Mouse (Mus musculus): ENCODE data around the gene Ppp2ca. TPM values are rescaled to one million over a fixed set of nuclear protein-coding genes. Genes with fewer than 3 reads are reported as not detected.
"Not testable (repeated sequence)": the region's sequence is repeated elsewhere in the genome, so short reads cannot be mapped to it uniquely, and the experiment has no call there.

The Ppp2ca gene
- polyA plus RNA-seq, 1 experiment from 2014 or later, result 47.9 TPM

GRCm38 (mm10) chr11:52127760-52128159 lies 29.3 kb downstream of the Ppp2ca start:
- no peak for ATAC-seq
- Histone ChIP-seq H3K4me1 (replicated peaks; ENCODE audit: control insufficient read depth, insufficient read depth, low read length) (no peaks in the 10 kb centered on the region), H3K4me2 (replicated peaks; ENCODE audit: low read depth) (no peak overlapping the region), H3K9ac (ENCODE audit: low read depth, low read length) (no peak overlapping the region), H3K4me3 (ENCODE audit: low read depth, low read length) (no peak overlapping the region), H3K27me3 (replicated peaks; ENCODE audit: control insufficient read depth, insufficient read depth, low read length) (no peaks in the 10 kb centered on the region), H3K27ac (ENCODE audit: low read depth, low read length) (no peak overlapping the region), H3K9me3 (ENCODE audit: control insufficient read depth) (no peaks in the 10 kb centered on the region), H3K36me3 (ENCODE audit: control insufficient read depth, insufficient read depth) (peaks cover 20% of the 10 kb centered on the region)
- 67% methylated on average over 5 of the region's 5 CpGs for WGBS
- no peak for TF ChIP-seq CTCF (IDR thresholded peaks at IDR 0.05; ENCODE audit: low read depth)

- WGBS, result 67% methylated on average over 5 of the region's 5 CpGs
- ATAC-seq, result no peak
Measured at GRCm38 (mm10) chr11:52128316-52129061, 30.0 kb downstream of the Ppp2ca start.

DNA sequence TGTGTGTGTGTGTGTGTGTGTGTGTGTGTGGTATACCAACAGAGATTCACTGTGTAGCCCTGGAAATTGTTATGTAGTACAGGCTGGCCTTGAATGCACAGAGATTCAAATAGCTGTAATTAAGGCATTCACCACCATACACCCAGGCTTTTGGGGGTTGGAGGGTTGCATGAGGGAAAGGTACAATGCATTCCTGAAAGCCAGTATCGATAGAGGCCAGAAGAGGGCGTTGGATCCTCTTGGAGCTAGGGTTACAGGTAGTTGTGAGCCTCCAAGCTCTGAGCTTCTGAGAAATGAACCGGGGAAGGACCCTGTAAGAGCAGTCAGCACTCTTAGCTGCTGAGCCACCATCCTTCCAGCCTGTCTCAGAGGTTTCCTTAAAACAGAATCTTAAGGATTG lies 30.7 kb downstream of the Ppp2ca start:
- Histone ChIP-seq H3K36me3 (ENCODE audit: control insufficient read depth, insufficient read depth) (peaks cover 9% of the 10 kb centered on the region), H3K4me2 (replicated peaks; ENCODE audit: low read depth) (no peak overlapping the region), H3K27ac (ENCODE audit: low read depth, low read length) (no peak overlapping the region), H3K4me1 (replicated peaks; ENCODE audit: control insufficient read depth, insufficient read depth, low read length) (no peaks in the 10 kb centered on the region), H3K9me3 (ENCODE audit: control insufficient read depth) (0 out of 2 replicates have a peak, but pooled peaks cover under 1% of the 10 kb centered on the region), H3K27me3 (replicated peaks; ENCODE audit: control insufficient read depth, insufficient read depth, low read length) (no peaks in the 10 kb centered on the region), H3K4me3 (ENCODE audit: low read depth, low read length) (no peak overlapping the region), H3K9ac (ENCODE audit: low read depth, low read length) (no peak overlapping the region)
- peak; percentile 45 for TF ChIP-seq CTCF (IDR thresholded peaks at IDR 0.05; ENCODE audit: low read depth)
- 26% methylated on average over 3 of the region's 3 CpGs for WGBS
- 0 out of 2 replicates have a peak, but pooled peaks have one; percentile 11 for ATAC-seq

More at GRCm38 (mm10) chr11:52128316-52129061, 30.0 kb downstream of the Ppp2ca start:
- no peaks in the 10 kb centered on the region for H3K4me1 ChIP-seq (replicated peaks; ENCODE audit: control insufficient read depth, insufficient read depth, low read length)
- no peak for TF ChIP-seq CTCF (IDR thresholded peaks at IDR 0.05; ENCODE audit: low read depth)
- H3K4me2 ChIP-seq (replicated peaks; ENCODE audit: low read depth), result no peak overlapping the region
- H3K27ac ChIP-seq (ENCODE audit: low read depth, low read length), result no peak overlapping the region
- peaks cover 15% of the 10 kb centered on the region for H3K36me3 ChIP-seq (ENCODE audit: control insufficient read depth, insufficient read depth)
- H3K9me3 ChIP-seq (ENCODE audit: control insufficient read depth), result no peaks in the 10 kb centered on the region
- H3K9ac ChIP-seq (ENCODE audit: low read depth, low read length), result no peak overlapping the region
- H3K4me3 ChIP-seq (ENCODE audit: low read depth, low read length), result no peak overlapping the region
- H3K27me3 ChIP-seq (replicated peaks; ENCODE audit: control insufficient read depth, insufficient read depth, low read length), result no peaks in the 10 kb centered on the region

GRCm38 (mm10) chr11:52129621-52130450 lies 31.4 kb downstream of the Ppp2ca start:
- no peak overlapping the region for H3K27ac ChIP-seq (ENCODE audit: low read depth, low read length)

DNA sequence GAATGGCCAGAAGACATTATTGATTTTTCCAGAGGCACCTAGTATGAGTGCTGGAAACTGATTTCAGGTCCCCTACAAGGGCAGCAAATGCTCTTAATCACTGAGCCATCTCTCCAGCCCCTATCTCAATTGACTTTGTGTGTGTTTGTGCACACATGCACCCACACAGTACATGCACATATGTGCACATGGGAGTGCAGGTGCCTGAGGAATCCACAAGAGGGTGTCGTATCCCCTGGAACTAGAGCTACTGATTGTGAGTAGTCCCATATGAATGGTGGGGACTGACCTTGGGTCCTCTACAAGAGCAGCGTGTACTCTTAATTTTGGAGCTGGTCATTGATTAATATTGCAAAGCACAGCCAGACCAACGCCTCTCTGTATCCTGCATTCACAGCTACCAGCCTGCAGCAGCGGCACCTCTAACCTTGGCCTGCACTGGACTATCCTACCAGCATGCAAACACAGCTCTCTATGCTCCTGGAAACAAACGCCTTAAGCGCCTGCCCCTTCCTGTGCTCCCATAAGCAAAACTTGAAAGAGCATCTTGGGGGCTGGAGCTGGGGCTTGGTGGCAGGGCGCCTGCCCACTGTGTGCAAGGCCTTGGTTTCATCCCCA lies 32.1 kb downstream of the Ppp2ca start:
- Histone ChIP-seq H3K27ac (ENCODE audit: low read depth, low read length) (no peak overlapping the region), H3K27me3 (replicated peaks; ENCODE audit: control insufficient read depth, insufficient read depth, low read length) (no peaks in the 10 kb centered on the region), H3K9ac (ENCODE audit: low read depth, low read length) (no peak overlapping the region), H3K9me3 (ENCODE audit: control insufficient read depth) (0 out of 2 replicates have a peak, but pooled peaks cover 2% of the 10 kb centered on the region), H3K4me2 (replicated peaks; ENCODE audit: low read depth) (no peak overlapping the region), H3K4me1 (replicated peaks; ENCODE audit: control insufficient read depth, insufficient read depth, low read length) (no peaks in the 10 kb centered on the region), H3K36me3 (ENCODE audit: control insufficient read depth, insufficient read depth) (0 out of 2 replicates have a peak, but pooled peaks cover under 1% of the 10 kb centered on the region), H3K4me3 (ENCODE audit: low read depth, low read length) (no peak overlapping the region)
- ATAC-seq, result no peak
- WGBS, result 78% methylated on average over 7 of the region's 7 CpGs
- TF ChIP-seq CTCF (IDR thresholded peaks at IDR 0.05; ENCODE audit: low read depth), result peak; percentile 57

More at GRCm38 (mm10) chr11:52129621-52130450, 31.4 kb downstream of the Ppp2ca start:
- ATAC-seq, result no peak
- no peaks in the 10 kb centered on the region for H3K27me3 ChIP-seq (replicated peaks; ENCODE audit: control insufficient read depth, insufficient read depth, low read length)
- no peak overlapping the region for H3K4me2 ChIP-seq (replicated peaks; ENCODE audit: low read depth)
- no peaks in the 10 kb centered on the region for H3K4me1 ChIP-seq (replicated peaks; ENCODE audit: control insufficient read depth, insufficient read depth, low read length)
- H3K36me3 ChIP-seq (ENCODE audit: control insufficient read depth, insufficient read depth), result peaks cover 3% of the 10 kb centered on the region; the same call in 1 of the 2 replicates
- 0 out of 2 replicates have a peak, but pooled peaks cover 2% of the 10 kb centered on the region for H3K9me3 ChIP-seq (ENCODE audit: control insufficient read depth)
- no peak overlapping the region for H3K4me3 ChIP-seq (ENCODE audit: low read depth, low read length)
- 76% methylated on average over 10 of the region's 10 CpGs for WGBS
- no peak overlapping the region for H3K9ac ChIP-seq (ENCODE audit: low read depth, low read length)
- TF ChIP-seq CTCF (IDR thresholded peaks at IDR 0.05; ENCODE audit: low read depth), result no peak

GRCm38 (mm10) chr11:52143675-52144074 lies 45.2 kb downstream of the Ppp2ca start:
- H3K4me1 ChIP-seq (replicated peaks; ENCODE audit: control insufficient read depth, insufficient read depth, low read length); H3K9me3 ChIP-seq (ENCODE audit: control insufficient read depth); H3K27me3 ChIP-seq (replicated peaks; ENCODE audit: control insufficient read depth, insufficient read depth, low read length); H3K4me3 ChIP-seq (ENCODE audit: low read depth, low read length); H3K27ac ChIP-seq (ENCODE audit: low read depth, low read length); ATAC-seq; H3K36me3 ChIP-seq (ENCODE audit: control insufficient read depth, insufficient read depth); H3K9ac ChIP-seq (ENCODE audit: low read depth, low read length): not testable (repeated sequence)
- peak; percentile 85 for TF ChIP-seq CTCF (IDR thresholded peaks at IDR 0.05; ENCODE audit: low read depth)
- 36% methylated on average over 4 of the region's 4 CpGs for WGBS
- 0 out of 2 replicates have a peak overlapping the region, but pooled peaks have one; percentile 27 for H3K4me2 ChIP-seq (replicated peaks; ENCODE audit: low read depth)

DNA sequence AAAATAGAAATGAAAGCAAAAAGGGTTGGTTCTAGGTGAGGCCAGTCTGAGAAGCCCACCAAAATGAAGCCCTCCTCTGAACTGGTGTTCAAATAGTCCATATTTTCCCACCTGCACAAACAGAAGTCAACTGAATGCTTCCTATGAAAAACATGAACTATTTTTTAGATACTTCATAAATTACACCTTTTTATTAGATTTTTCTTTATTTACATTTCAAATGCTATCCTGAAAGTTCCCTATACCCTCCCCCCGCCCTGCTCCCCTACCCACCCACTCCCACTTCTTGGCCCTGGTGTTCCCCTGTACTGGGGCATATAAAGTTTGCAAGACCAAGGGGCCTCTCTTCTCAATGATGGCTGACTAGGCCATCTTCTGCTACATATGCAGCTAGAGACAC lies 46.9 kb downstream of the Ppp2ca start, which contains the start of gene Olfr1373:
TSS of gene Olfr1373 (minus strand) at position 101 of the 400 bp plus-strand sequence.
- not testable (repeated sequence) for H3K9ac ChIP-seq (ENCODE audit: low read depth, low read length); H3K27me3 ChIP-seq (replicated peaks; ENCODE audit: control insufficient read depth, insufficient read depth, low read length); H3K4me2 ChIP-seq (replicated peaks; ENCODE audit: low read depth); H3K36me3 ChIP-seq (ENCODE audit: control insufficient read depth, insufficient read depth); H3K9me3 ChIP-seq (ENCODE audit: control insufficient read depth); H3K27ac ChIP-seq (ENCODE audit: low read depth, low read length); ATAC-seq; H3K4me3 ChIP-seq (ENCODE audit: low read depth, low read length); H3K4me1 ChIP-seq (replicated peaks; ENCODE audit: control insufficient read depth, insufficient read depth, low read length)
- WGBS, result 75% methylated on average over 1 of the region's 1 CpGs
